Mouse (Mus musculus) megakaryocyte, embryonic 14.5 days (primary cell): ENCODE measurements around the gene Map7d3.

Source experiments
- FLI1 ChIP-seq: IDR thresholded peaks from 2 replicates; pipeline ENCODE4 v1.6.1; 2012; ENCODE audit warnings: low read length, inconsistent platforms, mixed read lengths
- GATA1 ChIP-seq: IDR thresholded peaks from 3 replicates; pipeline ENCODE4 v1.6.1; 2012; ENCODE audit warnings: mixed read lengths, low read length, inconsistent platforms, borderline replicate concordance

GRCm38 (mm10) chrX:56773329-56773728, 48.8 kb downstream of the Map7d3 start:
- TF ChIP-seq FLI1 = no peak
- no peak for TF ChIP-seq GATA1
